Mouse (Mus musculus) liver, postnatal 0 days (tissue): Measurements from ENCODE around the gene Gm10272.

Experiments used
- CTCF ChIP-seq: sonication (generic); IDR thresholded peaks from 2 replicates; pipeline ENCODE4 v1.5.1; 2016; ENCODE audit warnings: antibody characterized with exemption, low read depth
- EP300 ChIP-seq: IDR thresholded peaks from 2 replicates; pipeline ENCODE4 v1.6.1; 2016; ENCODE audit warnings: antibody characterized with exemption, low read depth, mild to moderate bottlenecking

DNA sequence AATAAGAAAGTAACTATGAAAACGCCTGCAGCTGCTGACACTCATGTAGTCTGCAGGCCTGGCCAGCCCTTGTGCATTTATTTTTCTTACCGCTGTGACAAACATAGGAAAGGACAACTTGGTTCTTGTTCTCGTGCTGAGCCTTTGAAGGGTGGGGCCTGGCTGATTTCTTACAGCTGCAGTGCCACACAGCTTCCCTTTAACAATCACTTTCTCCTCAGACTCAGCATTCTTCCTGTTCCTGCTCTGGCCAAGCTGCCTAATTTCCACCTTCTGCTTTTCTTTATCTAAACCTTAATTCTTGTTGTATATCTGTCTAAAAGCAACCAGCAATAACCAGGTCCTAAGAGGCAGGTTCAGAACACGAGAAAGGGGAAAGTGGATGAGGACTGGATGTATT, 7.3 kb downstream of the Gm10272 start:
- TF ChIP-seq EP300 (no peak), CTCF (no peak)
